Mouse (Mus musculus): Measurements from ENCODE around the gene Brd7. TPM values are rescaled to one million over a fixed set of nuclear protein-coding genes. Genes with fewer than 3 reads are reported as not detected.

Gene Brd7
- polyA plus RNA-seq, 1 experiment from 2014 or later: 64.6 TPM

DNA sequence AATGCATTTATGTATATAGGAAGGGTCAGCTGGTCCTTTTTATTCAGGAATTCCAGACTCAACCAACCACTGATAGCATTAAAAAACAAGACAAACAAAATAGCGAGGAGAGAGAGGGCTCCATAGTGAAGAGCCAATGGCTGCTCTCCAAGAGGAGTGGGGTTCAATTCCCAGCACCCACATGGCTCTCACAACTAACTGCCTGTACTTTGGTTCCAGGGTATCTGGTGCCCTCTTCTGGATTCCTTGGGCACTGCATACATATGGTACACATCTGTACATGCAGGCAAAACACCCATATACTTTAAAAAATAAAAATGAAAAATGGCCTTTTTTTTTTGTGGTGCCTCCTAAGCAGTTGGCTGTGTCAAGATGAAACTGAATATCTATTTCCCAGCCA, 28.8 kb upstream of the Brd7 start:
- no peak for ATAC-seq (replicated peaks; ENCODE audit: low FRiP score, low read depth)
- WGBS: 96% methylated on average over 1 of the region's 1 CpGs

DNA sequence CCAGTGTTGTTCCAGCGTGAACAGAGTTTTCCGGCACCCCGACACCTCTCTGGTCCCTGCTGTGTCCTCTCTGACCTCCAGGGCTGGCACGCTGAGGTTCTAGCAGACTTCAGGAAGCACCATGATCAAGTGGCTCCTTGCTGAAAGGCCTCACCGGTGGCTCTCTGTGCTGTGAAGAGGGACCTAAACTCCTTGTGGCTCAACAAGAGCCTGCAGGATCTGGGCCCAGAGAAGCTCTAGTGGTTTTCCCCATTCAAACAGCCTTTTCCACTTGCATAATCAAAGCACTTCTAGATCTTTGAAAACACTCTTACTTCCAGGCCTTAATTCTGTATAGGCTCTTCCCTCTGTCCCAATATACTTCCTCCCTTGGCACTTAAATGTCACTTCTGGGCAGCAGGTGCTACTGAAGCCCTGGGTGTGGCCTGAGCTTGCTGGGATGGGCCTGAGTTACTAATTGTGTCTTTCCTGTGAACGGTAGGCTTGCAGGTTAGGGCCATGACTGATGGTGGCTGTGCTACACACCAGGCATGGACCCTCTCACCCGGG, 26.8 kb upstream of the Brd7 start:
- no peaks in the 10 kb centered on the region for H3K36me3 ChIP-seq (ENCODE audit: insufficient read depth, low read length)
- no peak for TF ChIP-seq CTCF (IDR thresholded peaks at IDR 0.05; ENCODE audit: low read depth)
- no peaks in the 10 kb centered on the region for H3K4me1 ChIP-seq (replicated peaks; ENCODE audit: insufficient read depth, low read length)
- ATAC-seq (replicated peaks; ENCODE audit: low FRiP score, low read depth) (no peak), DNase-seq (ENCODE audit: low spot score) (no peak)
- no peak overlapping the region for H3K4me3 ChIP-seq (replicated peaks; ENCODE audit: low read depth, low read length)
- no peaks in the 10 kb centered on the region for H3K9me3 ChIP-seq (replicated peaks; ENCODE audit: low read length)
- WGBS: 59% methylated on average over 7 of the region's 7 CpGs
- no peaks in the 10 kb centered on the region for H3K27me3 ChIP-seq (ENCODE audit: insufficient read depth, low read length)
- H3K4me2 ChIP-seq (ENCODE audit: low read length): no peak overlapping the region
- no peak overlapping the region for H3K9ac ChIP-seq (ENCODE audit: low read depth, low read length)
- H3K27ac ChIP-seq: no peak overlapping the region

More for the DNA sequence above, 28.8 kb upstream of the Brd7 start:
- Histone ChIP-seq H3K36me3 (ENCODE audit: insufficient read depth, low read length) (no peaks in the 10 kb centered on the region), H3K4me2 (ENCODE audit: low read length) (no peak overlapping the region), H3K9me3 (replicated peaks; ENCODE audit: low read length) (no peaks in the 10 kb centered on the region), H3K4me1 (replicated peaks; ENCODE audit: insufficient read depth, low read length) (no peaks in the 10 kb centered on the region), H3K9ac (ENCODE audit: low read depth, low read length) (no peak overlapping the region), H3K27ac (no peak overlapping the region), H3K27me3 (ENCODE audit: insufficient read depth, low read length) (no peaks in the 10 kb centered on the region), H3K4me3 (replicated peaks; ENCODE audit: low read depth, low read length) (no peak overlapping the region)
- no peak for DNase-seq (ENCODE audit: low spot score)
- peak; percentile 56 for TF ChIP-seq CTCF (IDR thresholded peaks at IDR 0.05; ENCODE audit: low read depth)

DNA sequence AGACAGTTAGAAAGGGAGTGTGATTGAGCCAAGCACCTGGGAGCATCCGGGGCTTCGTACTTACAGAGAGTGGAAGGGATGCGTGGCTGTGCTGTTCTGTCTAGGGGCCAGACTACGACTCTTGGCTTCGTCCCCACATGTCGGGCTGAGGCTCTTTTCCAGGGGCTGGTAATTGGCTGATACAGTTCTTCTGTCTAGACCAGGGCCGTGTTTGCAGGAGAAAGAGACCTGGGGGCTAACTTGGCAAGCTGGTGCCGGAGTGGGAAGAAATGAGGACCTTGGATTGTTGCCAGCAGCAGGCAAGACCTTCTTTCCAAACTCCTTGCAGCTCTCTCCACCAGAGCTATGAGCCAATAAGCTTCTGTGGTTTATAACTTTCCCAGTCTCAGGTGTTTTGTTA, 25.9 kb upstream of the Brd7 start:
- TF ChIP-seq CTCF (IDR thresholded peaks at IDR 0.05; ENCODE audit: low read depth): no peak
- WGBS: 68% methylated on average over 8 of the region's 8 CpGs
- ATAC-seq (replicated peaks; ENCODE audit: low FRiP score, low read depth): no peak
- no peak overlapping the region for H3K4me3 ChIP-seq (replicated peaks; ENCODE audit: low read depth, low read length)
- H3K9me3 ChIP-seq (replicated peaks; ENCODE audit: low read length): no peaks in the 10 kb centered on the region
- H3K4me2 ChIP-seq (ENCODE audit: low read length): no peak overlapping the region
- no peaks in the 10 kb centered on the region for H3K4me1 ChIP-seq (replicated peaks; ENCODE audit: insufficient read depth, low read length)
- H3K36me3 ChIP-seq (ENCODE audit: insufficient read depth, low read length): no peaks in the 10 kb centered on the region
- no peaks in the 10 kb centered on the region for H3K27me3 ChIP-seq (ENCODE audit: insufficient read depth, low read length)
- DNase-seq (ENCODE audit: low spot score): no peak
- H3K9ac ChIP-seq (ENCODE audit: low read depth, low read length): no peak overlapping the region
- no peak overlapping the region for H3K27ac ChIP-seq

DNA sequence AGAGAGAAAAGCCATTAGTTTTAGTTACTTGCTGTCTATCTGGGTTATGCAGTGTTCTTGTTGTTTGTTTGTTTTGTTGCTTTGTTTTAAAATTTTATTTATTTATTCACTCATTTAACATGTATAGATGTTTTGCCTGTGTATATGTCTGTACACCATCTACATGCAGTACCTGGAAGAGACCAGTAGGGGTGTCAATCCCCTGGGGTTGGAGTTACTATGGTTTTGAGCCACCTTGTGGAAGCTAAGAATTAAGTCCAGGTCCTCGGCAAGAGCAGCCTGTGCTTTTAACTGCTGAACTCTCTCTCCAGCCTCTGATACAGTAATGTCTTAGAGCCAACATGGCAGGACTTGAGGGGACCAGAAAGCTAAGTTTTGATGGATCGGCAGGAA, 21.2 kb upstream of the Brd7 start:
- H3K9ac ChIP-seq (ENCODE audit: low read depth, low read length): no peak overlapping the region
- no peaks in the 10 kb centered on the region for H3K9me3 ChIP-seq (replicated peaks; ENCODE audit: low read length)
- TF ChIP-seq CTCF (IDR thresholded peaks at IDR 0.05; ENCODE audit: low read depth): peak; percentile 43; the same call in 1 of the 2 replicates
- H3K36me3 ChIP-seq (ENCODE audit: insufficient read depth, low read length): no peaks in the 10 kb centered on the region
- H3K27me3 ChIP-seq (ENCODE audit: insufficient read depth, low read length): no peaks in the 10 kb centered on the region
- no peak for ATAC-seq (replicated peaks; ENCODE audit: low FRiP score, low read depth)
- H3K4me3 ChIP-seq (replicated peaks; ENCODE audit: low read depth, low read length): no peak overlapping the region
- no peak for DNase-seq (ENCODE audit: low spot score)
- no peak overlapping the region for H3K4me2 ChIP-seq (ENCODE audit: low read length)
- WGBS: 90% methylated on average over 2 of the region's 2 CpGs
- no peaks in the 10 kb centered on the region for H3K4me1 ChIP-seq (replicated peaks; ENCODE audit: insufficient read depth, low read length)
- H3K27ac ChIP-seq: no peak overlapping the region

DNA sequence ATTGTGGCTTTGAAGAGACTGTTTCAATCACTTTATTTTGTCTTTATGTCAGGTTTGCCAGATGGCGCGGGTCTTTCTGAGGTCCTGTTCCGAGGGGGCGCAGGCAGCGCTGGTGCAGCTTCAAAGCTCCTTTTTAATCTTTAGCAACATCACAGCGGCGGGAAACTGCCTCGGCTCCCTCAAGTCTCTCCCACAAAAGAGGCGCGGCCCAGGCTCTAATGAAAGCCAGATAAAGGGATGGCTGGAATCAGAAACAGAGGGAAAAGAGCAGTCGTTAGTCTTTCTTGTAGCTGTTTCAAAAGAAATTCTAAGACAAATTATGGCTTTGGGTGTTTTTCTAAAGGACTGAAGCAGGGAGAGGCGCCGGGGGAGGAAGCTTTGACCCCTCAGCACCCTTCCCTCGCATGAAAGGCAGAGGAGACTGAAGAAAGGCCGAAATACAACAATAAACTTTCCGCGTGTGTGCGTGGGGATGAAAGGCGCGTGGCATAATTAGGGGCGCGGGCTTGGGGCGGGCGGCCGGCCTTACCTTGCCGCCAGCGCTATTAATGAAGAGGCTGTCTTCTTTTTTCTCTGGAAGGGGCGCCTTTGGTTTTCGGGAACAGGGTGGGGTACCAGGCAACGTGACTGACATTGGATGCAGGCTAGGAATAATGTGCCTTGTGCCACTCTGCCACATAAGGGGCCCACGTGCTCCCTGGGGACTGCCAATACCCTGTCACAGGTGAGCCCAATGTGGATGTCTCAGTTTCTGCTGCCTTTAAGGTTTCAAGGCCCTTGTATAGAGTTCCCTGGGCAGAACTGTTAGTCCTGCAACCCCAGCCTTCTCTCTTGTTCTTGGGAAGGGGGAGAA, 20.5 kb upstream of the Brd7 start:
- H3K4me1 ChIP-seq (replicated peaks; ENCODE audit: insufficient read depth, low read length): no peaks in the 10 kb centered on the region
- TF ChIP-seq CTCF (IDR thresholded peaks at IDR 0.05; ENCODE audit: low read depth): no peak
- DNase-seq (ENCODE audit: low spot score) (peak; percentile 45), ATAC-seq (replicated peaks; ENCODE audit: low FRiP score, low read depth) (no peak)
- H3K9ac ChIP-seq (ENCODE audit: low read depth, low read length): no peak overlapping the region
- WGBS: 60% methylated on average over 31 of the region's 31 CpGs
- no peaks in the 10 kb centered on the region for H3K27me3 ChIP-seq (ENCODE audit: insufficient read depth, low read length)
- H3K4me2 ChIP-seq (ENCODE audit: low read length): no peak overlapping the region
- H3K27ac ChIP-seq: no peak overlapping the region
- no peaks in the 10 kb centered on the region for H3K9me3 ChIP-seq (replicated peaks; ENCODE audit: low read length)
- H3K4me3 ChIP-seq (replicated peaks; ENCODE audit: low read depth, low read length): no peak overlapping the region
- H3K36me3 ChIP-seq (ENCODE audit: insufficient read depth, low read length): no peaks in the 10 kb centered on the region

DNA sequence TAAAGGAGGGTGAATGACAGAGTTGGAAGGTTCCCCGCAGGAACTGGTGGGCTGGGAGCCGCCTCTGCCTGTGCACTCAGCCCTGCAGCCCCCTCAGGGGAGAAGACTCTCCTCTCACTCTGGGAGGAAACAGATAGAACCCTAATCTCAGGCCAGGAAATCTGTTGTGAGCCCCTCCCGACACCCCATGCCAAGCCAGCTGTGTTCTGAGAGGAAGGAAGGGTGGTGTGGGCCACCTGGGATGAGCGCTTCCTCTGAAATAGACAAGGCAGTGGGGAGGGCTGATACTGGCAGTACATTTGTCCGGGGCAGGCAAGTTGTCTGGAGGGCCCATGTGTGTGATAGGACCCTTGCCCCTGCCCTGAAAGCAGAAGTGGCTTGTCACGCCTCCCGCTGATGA, 18.5 kb upstream of the Brd7 start:
- WGBS: 71% methylated on average over 7 of the region's 7 CpGs

More for the DNA sequence above, 18.5 kb upstream of the Brd7 start:
- no peak overlapping the region for H3K27ac ChIP-seq
- no peak overlapping the region for H3K4me3 ChIP-seq (replicated peaks; ENCODE audit: low read depth, low read length)
- DNase-seq (ENCODE audit: low spot score): no peak
- TF ChIP-seq CTCF (IDR thresholded peaks at IDR 0.05; ENCODE audit: low read depth): no peak
- H3K4me2 ChIP-seq (ENCODE audit: low read length): no peak overlapping the region
- no peak for ATAC-seq (replicated peaks; ENCODE audit: low FRiP score, low read depth)
- no peak overlapping the region for H3K9ac ChIP-seq (ENCODE audit: low read depth, low read length)
- no peaks in the 10 kb centered on the region for H3K36me3 ChIP-seq (ENCODE audit: insufficient read depth, low read length)
- H3K27me3 ChIP-seq (ENCODE audit: insufficient read depth, low read length): no peaks in the 10 kb centered on the region
- no peaks in the 10 kb centered on the region for H3K9me3 ChIP-seq (replicated peaks; ENCODE audit: low read length)
- H3K4me1 ChIP-seq (replicated peaks; ENCODE audit: insufficient read depth, low read length): peaks cover 9% of the 10 kb centered on the region; the same call in 1 of the 2 replicates

All from kidney, postnatal 0 days (tissue).